Mouse (Mus musculus): ENCODE measurements at regions not wholly inside any gene's neighbourhood (a gene's known extent, or its start where the extent isn't known, plus 50 kb on each side); places are given as distances from the start of the nearest gene placed in this dataset.

- TF ChIP-seq POLR2A (IDR thresholded peaks at IDR 0.05; ENCODE audit: borderline replicate concordance, extremely low read depth, insufficient read depth, insufficient read length, poor library complexity, severe bottlenecking) (no peak), CTCF (IDR thresholded peaks at IDR 0.05; ENCODE audit: borderline replicate concordance, extremely low read depth, insufficient read depth, insufficient read length) (no peak)
Measured at GRCm38 (mm10) chr7:73233539-73234158, 141.7 kb upstream of the Rgma start.

All from brain, embryonic 14.5 days (tissue).